Mouse (Mus musculus) natural killer cell, adult 2 months (primary cell): Measurements from ENCODE around the gene Dnaaf1.
A peak's percentile ranks its signal among the peaks of the same experiment; 100 is the strongest.

ENCODE experiments used
- DNase-seq, 2 experiments: peaks; one replicate each; pipeline ENCODE4 v3.0.0; 2022; ENCODE audit warnings: low spot score in 2 of 2

Dnaaf1 gene

GRCm38 (mm10) chr8:119574437-119575365 lies at the start of gene Dnaaf1, which contains the start of gene Hsdl1:
Dnaaf1 (plus strand) TSS chr8:119575235.
Hsdl1 (minus strand) TSS chr8:119575183.
- peak; percentile 94 to 95 for DNase-seq

- DNase-seq, result no peak
These were observed 46.3 kb upstream of the Dnaaf1 start for GRCm38 (mm10) chr8:119528762-119529161.

GRCm38 (mm10) chr8:119530937-119531336 lies 44.1 kb upstream of the Dnaaf1 start:
- no peak for DNase-seq

GRCm38 (mm10) chr8:119531397-119531796 lies 43.6 kb upstream of the Dnaaf1 start:
- no peak for DNase-seq

- DNase-seq, result no peak
These were observed 43.1 kb upstream of the Dnaaf1 start for GRCm38 (mm10) chr8:119531973-119532372.

GRCm38 (mm10) chr8:119544606-119545005 lies 30.4 kb upstream of the Dnaaf1 start:
- DNase-seq, result no peak

- DNase-seq, result no peak
These were observed 29.9 kb upstream of the Dnaaf1 start for GRCm38 (mm10) chr8:119545180-119545579.

- no peak for DNase-seq
These were observed 29.2 kb upstream of the Dnaaf1 start for GRCm38 (mm10) chr8:119545791-119546190.

GRCm38 (mm10) chr8:119547019-119547691 lies 27.9 kb upstream of the Dnaaf1 start:
- no peak for DNase-seq

GRCm38 (mm10) chr8:119548560-119549113 lies 26.4 kb upstream of the Dnaaf1 start:
- no peak for DNase-seq

GRCm38 (mm10) chr8:119552967-119553366 lies 22.1 kb upstream of the Dnaaf1 start:
- DNase-seq, result no peak

- DNase-seq, result no peak
These were observed 19.2 kb upstream of the Dnaaf1 start for GRCm38 (mm10) chr8:119555861-119556260.

- no peak for DNase-seq
These were observed 17.9 kb upstream of the Dnaaf1 start for GRCm38 (mm10) chr8:119557132-119557531.

- DNase-seq, result no peak
These were observed 17.0 kb upstream of the Dnaaf1 start for GRCm38 (mm10) chr8:119557821-119558602.

GRCm38 (mm10) chr8:119558603-119559401 lies 16.2 kb upstream of the Dnaaf1 start, which contains the start of gene Mbtps1:
Mbtps1 (minus strand) TSS chr8:119558735.
- peak; percentile 98 to 99 for DNase-seq

GRCm38 (mm10) chr8:119559402-119559720 lies 15.7 kb upstream of the Dnaaf1 start:
- no peak for DNase-seq

GRCm38 (mm10) chr8:119563849-119564251 lies 11.2 kb upstream of the Dnaaf1 start:
- DNase-seq, result peak in 1 of 2 experiments; percentile 50

GRCm38 (mm10) chr8:119566367-119566766 lies 8.7 kb upstream of the Dnaaf1 start:
- DNase-seq, result no peak

- DNase-seq, result no peak
These were observed 6.8 kb upstream of the Dnaaf1 start for GRCm38 (mm10) chr8:119568251-119568650.

GRCm38 (mm10) chr8:119568951-119569350 lies 6.1 kb upstream of the Dnaaf1 start:
- DNase-seq, result no peak

- peak in 1 of 2 experiments; percentile 31 for DNase-seq
These were observed 5.2 kb upstream of the Dnaaf1 start for GRCm38 (mm10) chr8:119569881-119570280.
